Mouse (Mus musculus): Measurements from ENCODE around the gene 3110082I17Rik. TPM values are rescaled to one million over a fixed set of nuclear protein-coding genes. Genes with fewer than 3 reads are reported as not detected.

Gene 3110082I17Rik
- polyA plus RNA-seq, 1 experiment from 2014 or later, result 37.2 TPM

DNA sequence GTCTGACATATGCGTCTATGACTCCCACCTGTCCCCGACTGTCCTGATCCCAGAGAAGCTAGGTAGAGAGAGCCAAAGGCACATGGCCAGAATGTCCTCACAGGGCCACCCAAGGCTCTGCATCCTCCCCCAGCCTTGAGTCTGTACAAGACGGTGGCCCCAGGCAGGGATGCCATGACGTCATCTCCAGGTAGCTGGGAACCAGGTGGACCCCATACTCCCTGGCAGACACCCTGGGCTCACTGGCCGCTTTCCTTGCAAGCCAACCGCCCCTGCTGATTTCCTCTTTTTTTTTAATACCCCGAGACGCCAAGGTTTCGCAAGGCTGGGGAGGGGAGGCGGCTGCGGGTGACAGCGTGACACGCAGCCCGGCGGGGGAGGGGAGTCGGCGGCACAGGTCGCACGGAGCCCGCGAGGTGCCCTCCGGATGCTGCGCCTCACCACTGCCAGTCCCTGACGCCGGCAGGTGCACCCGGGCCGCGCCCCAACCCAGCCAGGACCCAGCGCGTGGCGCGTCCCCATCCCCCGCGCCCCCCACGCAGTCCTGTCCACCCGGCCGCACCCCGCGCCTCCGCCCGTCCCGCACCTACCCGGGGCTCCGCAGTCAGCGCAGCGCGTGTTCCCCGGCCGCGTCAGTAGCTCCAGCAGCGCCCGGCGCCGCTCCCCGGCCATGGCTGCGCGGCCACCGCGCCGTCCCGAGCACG is 135.5 kb downstream of the 3110082I17Rik start:
- Histone ChIP-seq H3K4me2 (peak overlapping the region; percentile 92), H3K36me3 (no peaks in the 10 kb centered on the region), H3K27me3 (replicated peaks) (peaks cover 14% of the 10 kb centered on the region), H3K9me3 (no peaks in the 10 kb centered on the region), H3K4me3 (replicated peaks) (peak overlapping the region; percentile 58), H3K4me1 (peaks cover 19% of the 10 kb centered on the region), H3K9ac (peak overlapping the region; percentile 40), H3K27ac (no peak overlapping the region; the same call in 1 of the 2 replicates)
- ATAC-seq (ENCODE audit: insufficient read depth, low FRiP score, low read depth), result 0 out of 2 replicates have a peak, but pooled peaks have one; percentile 23
- 2% methylated on average over 59 of the region's 62 CpGs for WGBS

DNA sequence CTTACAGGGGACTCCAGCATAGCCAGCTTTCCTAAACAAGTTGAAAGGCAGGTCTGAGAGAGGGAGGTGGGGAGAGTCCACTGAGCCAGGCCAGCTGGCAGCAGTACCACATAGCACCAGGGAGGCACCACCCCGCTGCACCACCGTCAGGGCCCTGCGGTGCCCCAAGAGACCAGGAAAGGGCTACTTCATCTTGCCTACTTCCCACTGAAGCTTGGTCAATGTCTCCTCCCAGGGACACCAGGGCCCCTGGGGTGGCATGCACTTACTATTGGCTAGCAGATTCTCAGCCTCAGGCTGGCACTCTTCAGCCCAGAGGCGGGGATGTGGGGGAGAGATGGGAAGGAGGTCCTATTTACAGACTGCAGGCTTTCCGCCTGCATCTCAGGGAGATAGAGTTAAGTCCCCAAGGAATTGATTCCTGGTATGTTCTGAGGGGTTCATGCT is 136.3 kb downstream of the 3110082I17Rik start:
- no peaks in the 10 kb centered on the region for H3K36me3 ChIP-seq
- 0 out of 2 replicates have a peak, but pooled peaks have one; percentile 23 for ATAC-seq (ENCODE audit: insufficient read depth, low FRiP score, low read depth)
- peaks cover 19% of the 10 kb centered on the region for H3K4me1 ChIP-seq
- H3K27me3 ChIP-seq (replicated peaks), result peaks cover 14% of the 10 kb centered on the region
- no peak overlapping the region for H3K27ac ChIP-seq
- peak overlapping the region; percentile 58 for H3K4me3 ChIP-seq (replicated peaks)
- H3K4me2 ChIP-seq, result peak overlapping the region; percentile 92
- no peaks in the 10 kb centered on the region for H3K9me3 ChIP-seq
- H3K9ac ChIP-seq, result no peak overlapping the region
- WGBS, result 54% methylated on average over 5 of the region's 5 CpGs

DNA sequence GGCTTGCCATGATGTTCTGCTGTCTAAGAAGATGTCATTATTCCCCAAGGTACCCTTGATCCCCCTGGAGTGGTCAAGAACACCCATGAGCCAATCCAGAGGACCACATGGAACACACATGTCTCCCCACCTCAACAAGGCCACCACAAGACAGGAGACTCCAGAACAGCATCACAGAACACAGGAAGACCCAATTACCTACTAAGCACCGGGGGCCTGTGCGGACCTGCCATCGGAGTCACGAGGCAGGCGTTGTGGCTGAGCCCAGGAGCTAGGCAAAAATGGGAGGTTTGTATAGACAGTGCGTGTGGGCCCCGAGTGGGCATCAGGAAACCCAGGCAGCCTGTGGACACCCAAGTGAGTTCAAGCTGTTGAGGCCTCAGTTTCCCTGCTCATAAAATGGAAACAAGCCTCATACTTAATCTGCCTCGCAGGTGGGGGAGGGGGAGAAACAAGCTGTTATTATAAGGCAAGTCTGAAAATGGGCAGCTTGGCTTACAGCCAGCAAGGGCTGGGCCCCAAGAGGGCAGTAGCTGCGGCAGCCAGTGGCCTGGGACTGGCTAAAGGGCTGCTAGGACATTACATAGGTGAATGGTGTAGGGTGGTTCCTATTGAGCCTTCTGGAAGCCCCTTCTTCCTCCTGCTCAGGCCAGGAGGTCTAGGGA is 136.9 kb downstream of the 3110082I17Rik start:
- Histone ChIP-seq H3K4me3 (replicated peaks) (no peak overlapping the region), H3K4me2 (peak overlapping the region; percentile 92), H3K9me3 (no peaks in the 10 kb centered on the region), H3K4me1 (peaks cover 19% of the 10 kb centered on the region), H3K27ac (no peak overlapping the region), H3K36me3 (no peaks in the 10 kb centered on the region), H3K27me3 (replicated peaks) (peaks cover 14% of the 10 kb centered on the region), H3K9ac (no peak overlapping the region)
- no peak for ATAC-seq (ENCODE audit: insufficient read depth, low FRiP score, low read depth)
- WGBS, result 70% methylated on average over 9 of the region's 9 CpGs

DNA sequence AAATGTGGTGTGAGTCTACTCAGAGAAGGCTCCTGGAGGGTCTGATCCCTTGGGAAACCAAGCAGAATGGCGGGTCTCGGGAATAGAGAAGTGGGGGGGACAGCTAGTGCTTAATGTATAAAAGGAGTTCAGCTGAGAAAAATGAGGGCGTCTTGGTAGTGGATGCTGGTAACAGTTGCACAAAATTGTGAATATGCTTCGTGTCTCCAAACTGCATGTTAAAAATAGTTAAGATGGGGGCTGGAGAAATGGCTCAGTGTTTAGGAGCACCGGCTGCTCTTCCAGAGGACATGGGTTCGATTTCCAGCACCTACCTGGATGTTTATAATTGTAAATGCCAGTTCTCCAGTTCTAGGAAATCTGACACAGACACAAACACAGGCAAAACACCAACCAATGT is 139.0 kb downstream of the 3110082I17Rik start:
- Histone ChIP-seq H3K4me1 (peaks cover 28% of the 10 kb centered on the region), H3K36me3 (no peaks in the 10 kb centered on the region), H3K9me3 (no peaks in the 10 kb centered on the region), H3K4me2 (no peak overlapping the region), H3K4me3 (replicated peaks) (no peak overlapping the region), H3K27me3 (replicated peaks) (peaks cover 14% of the 10 kb centered on the region), H3K9ac (no peak overlapping the region), H3K27ac (no peak overlapping the region)
- ATAC-seq (ENCODE audit: insufficient read depth, low FRiP score, low read depth), result no peak
- WGBS, result 85% methylated on average over 6 of the region's 6 CpGs

DNA sequence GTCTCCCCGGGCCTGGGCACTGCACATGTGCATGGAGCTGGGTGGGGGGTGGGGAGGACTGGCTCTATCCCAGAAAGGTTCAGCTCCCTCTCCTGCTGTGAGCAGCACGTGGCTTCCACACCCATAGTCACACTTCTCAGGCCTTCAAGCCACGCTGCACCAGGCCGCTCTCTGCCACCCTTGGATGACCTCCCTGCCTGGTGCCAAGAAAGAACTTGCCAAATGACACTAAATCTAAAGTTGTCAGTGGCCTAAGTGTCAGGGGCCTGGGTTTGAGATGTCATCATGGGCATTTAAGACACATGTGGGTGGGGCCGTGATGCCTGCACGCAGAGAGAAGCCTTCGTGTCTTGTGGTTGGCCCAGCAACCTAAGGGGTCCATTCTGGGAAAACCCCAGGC is 139.9 kb downstream of the 3110082I17Rik start:
- no peaks in the 10 kb centered on the region for H3K36me3 ChIP-seq
- peaks cover 24% of the 10 kb centered on the region for H3K4me1 ChIP-seq
- no peaks in the 10 kb centered on the region for H3K9me3 ChIP-seq
- H3K4me2 ChIP-seq, result no peak overlapping the region
- no peak overlapping the region for H3K27ac ChIP-seq
- H3K9ac ChIP-seq, result no peak overlapping the region
- H3K4me3 ChIP-seq (replicated peaks), result no peak overlapping the region
- WGBS, result 72% methylated on average over 7 of the region's 7 CpGs
- ATAC-seq (ENCODE audit: insufficient read depth, low FRiP score, low read depth), result no peak
- H3K27me3 ChIP-seq (replicated peaks), result peaks cover 14% of the 10 kb centered on the region

DNA sequence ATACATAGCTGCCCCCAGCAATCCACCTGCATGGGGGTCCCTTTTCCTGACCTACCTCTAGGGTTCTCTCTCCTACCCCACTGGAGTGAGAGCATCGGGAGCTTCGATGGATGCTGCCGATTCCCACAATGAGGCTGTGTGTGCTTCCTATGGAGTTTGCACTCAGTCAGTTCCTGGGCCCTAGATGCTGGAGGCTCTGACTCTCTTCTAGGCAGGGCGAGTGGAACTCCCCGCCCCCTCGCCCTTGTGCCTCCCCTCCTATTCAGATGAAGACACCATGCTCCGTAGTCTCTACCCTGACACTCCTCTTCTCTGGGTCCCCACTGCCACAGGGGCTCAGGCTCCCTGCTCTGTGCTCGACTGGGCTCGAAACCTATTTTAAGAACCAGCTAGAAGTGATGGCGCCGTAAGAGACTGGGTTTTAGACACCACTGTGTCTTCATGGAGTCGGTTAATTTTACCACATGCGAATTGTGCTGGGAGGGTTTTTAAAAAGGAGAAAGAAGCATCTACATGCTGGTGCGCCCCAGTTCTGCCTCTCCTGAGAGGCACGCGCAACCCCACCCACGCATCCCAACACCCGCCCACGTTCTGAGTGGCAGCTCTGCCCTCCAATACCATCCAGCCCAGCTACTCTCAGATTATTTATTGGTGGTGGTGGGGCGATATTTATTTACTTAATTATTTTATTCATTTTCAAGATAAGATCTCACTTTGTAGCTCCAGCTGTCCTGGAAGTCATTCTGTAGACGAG is 142.4 kb downstream of the 3110082I17Rik start:
- Histone ChIP-seq H3K36me3 (no peaks in the 10 kb centered on the region), H3K9ac (no peak overlapping the region), H3K27me3 (replicated peaks) (no peaks in the 10 kb centered on the region), H3K9me3 (no peaks in the 10 kb centered on the region), H3K4me1 (peaks cover 9% of the 10 kb centered on the region; the same call in 1 of the 2 replicates), H3K4me3 (replicated peaks) (no peak overlapping the region), H3K27ac (peak overlapping the region; percentile 74), H3K4me2 (no peak overlapping the region)
- WGBS, result 66% methylated on average over 21 of the region's 21 CpGs
- peak; percentile 16; the same call in 1 of the 2 replicates for ATAC-seq (ENCODE audit: insufficient read depth, low FRiP score, low read depth)

DNA sequence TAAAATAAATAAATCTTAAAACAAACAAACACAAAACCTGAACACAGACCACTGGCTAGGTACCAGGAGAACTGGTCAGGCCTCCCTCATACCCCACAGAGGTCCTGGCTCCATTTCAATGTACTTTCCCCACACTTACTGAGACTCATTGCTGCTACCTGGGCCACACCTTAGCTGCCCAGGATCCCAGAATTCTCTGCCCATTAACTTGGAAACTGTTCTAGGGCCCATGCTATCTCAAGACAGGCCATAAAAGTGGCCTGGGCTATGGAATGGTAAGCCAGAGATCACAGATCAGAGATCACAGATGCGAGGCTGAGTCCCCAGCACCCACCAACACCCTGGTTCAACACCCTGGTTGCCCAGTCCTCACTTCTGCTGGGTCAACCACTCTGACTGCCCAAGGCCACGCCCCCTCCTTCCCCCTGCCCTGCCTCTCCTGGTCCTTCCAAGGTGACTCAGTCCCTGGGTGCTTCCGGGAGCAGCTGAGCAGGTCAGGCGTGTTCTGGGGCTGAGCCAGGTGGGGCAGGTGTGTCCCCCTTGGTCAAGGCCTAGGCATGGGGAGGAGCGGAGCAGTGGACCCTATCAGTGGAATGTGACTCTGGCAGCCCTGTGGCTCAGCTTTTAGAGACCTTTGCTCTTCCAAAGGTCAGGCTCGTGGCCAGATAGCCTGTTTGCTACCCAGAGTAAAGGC is 143.2 kb downstream of the 3110082I17Rik start:
- WGBS, result 46% methylated on average over 6 of the region's 6 CpGs
- no peaks in the 10 kb centered on the region for H3K27me3 ChIP-seq (replicated peaks)
- no peak overlapping the region for H3K9ac ChIP-seq
- H3K4me1 ChIP-seq, result peaks cover 9% of the 10 kb centered on the region; the same call in 1 of the 2 replicates
- no peaks in the 10 kb centered on the region for H3K36me3 ChIP-seq
- H3K9me3 ChIP-seq, result no peaks in the 10 kb centered on the region
- H3K27ac ChIP-seq, result peak overlapping the region; percentile 74
- H3K4me3 ChIP-seq (replicated peaks), result no peak overlapping the region
- ATAC-seq (ENCODE audit: insufficient read depth, low FRiP score, low read depth), result peak; percentile 90
- H3K4me2 ChIP-seq, result no peak overlapping the region

DNA sequence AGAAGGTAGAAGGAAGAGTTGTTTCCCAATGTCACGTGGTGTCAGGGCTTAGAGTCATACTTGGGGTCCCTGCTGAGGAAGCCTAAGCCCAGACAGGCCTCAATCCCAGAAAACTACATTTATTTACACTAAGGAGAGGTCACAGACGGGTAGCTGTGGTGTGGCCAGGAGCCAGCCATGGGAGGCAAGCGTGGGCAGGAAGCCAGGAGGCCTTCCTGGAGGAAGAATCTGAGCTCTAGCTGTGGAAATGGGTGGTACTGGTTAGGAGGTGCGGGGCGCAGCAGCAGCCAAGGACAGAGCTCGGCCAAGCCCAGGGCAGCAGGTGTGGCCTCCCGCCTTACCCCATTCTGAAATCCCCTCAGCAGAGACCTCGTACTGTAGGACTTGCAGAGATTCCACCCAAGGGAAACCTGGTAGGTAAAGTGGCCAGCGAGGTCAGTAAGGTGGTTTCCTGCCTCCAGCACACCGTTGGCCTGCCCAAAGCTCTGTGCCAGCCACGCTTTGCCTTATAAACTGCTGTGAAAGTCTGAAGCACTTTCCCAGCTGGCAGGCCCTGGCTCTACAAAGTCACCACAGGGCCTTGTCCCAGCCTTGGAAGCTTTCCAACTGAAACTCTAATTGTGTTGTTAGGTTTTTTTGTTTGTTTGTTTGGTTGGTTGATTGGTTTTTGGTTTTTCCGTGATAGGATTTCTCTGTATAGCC is 145.2 kb downstream of the 3110082I17Rik start:
- H3K4me1 ChIP-seq, result peaks cover 9% of the 10 kb centered on the region; the same call in 1 of the 2 replicates
- no peak overlapping the region for H3K9ac ChIP-seq
- WGBS, result 75% methylated on average over 12 of the region's 12 CpGs
- no peaks in the 10 kb centered on the region for H3K9me3 ChIP-seq
- H3K36me3 ChIP-seq, result no peaks in the 10 kb centered on the region
- no peak overlapping the region for H3K4me3 ChIP-seq (replicated peaks)
- H3K27ac ChIP-seq, result no peak overlapping the region
- H3K27me3 ChIP-seq (replicated peaks), result no peaks in the 10 kb centered on the region
- no peak overlapping the region for H3K4me2 ChIP-seq
- no peak for ATAC-seq (ENCODE audit: insufficient read depth, low FRiP score, low read depth)

DNA sequence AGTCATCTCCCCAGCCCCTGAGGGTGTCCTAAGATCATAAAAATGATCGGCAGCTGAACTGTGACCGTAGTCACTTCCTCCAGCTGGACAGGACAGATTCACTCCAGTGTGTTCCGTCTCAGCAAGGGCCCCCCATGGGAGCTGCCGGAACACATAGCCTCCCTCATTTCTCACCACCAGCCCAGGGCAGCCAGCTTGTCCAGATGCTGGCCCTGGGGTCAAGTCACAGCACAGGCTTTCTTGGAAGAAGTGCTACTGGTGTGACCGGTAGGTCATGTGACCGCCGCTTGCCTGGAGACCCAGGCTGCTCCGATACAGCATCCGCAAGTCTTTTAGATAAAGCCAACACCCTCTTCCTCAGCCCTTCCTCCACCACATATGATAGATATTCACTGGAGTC is 146.8 kb downstream of the 3110082I17Rik start:
- Histone ChIP-seq H3K36me3 (no peaks in the 10 kb centered on the region), H3K9me3 (no peaks in the 10 kb centered on the region), H3K4me1 (peaks cover 9% of the 10 kb centered on the region; the same call in 1 of the 2 replicates), H3K9ac (no peak overlapping the region), H3K4me2 (no peak overlapping the region), H3K27me3 (replicated peaks) (no peaks in the 10 kb centered on the region), H3K4me3 (replicated peaks) (no peak overlapping the region), H3K27ac (no peak overlapping the region)
- WGBS, result 72% methylated on average over 9 of the region's 9 CpGs
- ATAC-seq (ENCODE audit: insufficient read depth, low FRiP score, low read depth), result no peak

DNA sequence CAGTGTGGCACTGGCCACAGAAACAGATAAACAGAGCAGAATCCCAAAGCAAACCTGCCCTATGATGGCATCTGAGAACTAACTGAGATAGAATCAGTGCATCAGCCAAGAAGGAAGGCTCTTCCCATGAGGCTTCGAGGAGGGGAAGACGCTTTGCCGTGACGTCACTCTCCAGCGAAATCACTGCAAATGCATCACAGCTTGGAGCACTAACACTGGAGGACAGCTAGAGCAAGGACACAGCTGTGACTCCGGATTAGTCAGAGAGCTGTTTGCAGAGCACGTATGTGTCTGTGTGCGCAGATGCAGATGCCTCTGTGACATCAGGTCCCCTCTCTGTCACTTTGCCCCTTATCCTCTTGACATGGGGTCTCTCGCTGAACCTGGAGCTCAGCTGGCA is 148.5 kb downstream of the 3110082I17Rik start:
- ATAC-seq (ENCODE audit: insufficient read depth, low FRiP score, low read depth), result no peak
- Histone ChIP-seq H3K27ac (no peak overlapping the region), H3K4me2 (no peak overlapping the region), H3K36me3 (no peaks in the 10 kb centered on the region), H3K4me3 (replicated peaks) (no peak overlapping the region), H3K27me3 (replicated peaks) (no peaks in the 10 kb centered on the region), H3K9ac (no peak overlapping the region), H3K9me3 (no peaks in the 10 kb centered on the region), H3K4me1 (no peaks in the 10 kb centered on the region)
- 84% methylated on average over 9 of the region's 9 CpGs for WGBS

DNA sequence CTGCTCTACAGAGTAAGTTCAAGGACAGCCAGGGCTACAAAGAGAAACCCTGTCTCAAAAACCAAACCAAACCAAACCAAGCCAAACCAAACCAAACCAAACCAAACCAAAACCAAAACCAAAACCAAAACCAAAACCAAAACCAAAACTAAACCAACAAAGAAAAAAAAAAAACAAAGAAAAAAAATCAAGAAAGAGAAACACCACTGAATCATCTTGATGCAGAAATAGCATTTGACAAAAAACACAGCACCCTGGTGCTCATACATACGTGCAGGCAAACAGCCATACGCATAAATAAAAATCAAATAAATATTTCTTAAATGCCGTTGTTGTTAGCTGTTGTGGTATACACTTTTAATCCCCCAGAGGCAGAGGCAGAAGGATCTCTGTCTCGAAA is 149.8 kb downstream of the 3110082I17Rik start:
- Histone ChIP-seq H3K4me3 (replicated peaks) (no peak overlapping the region), H3K27me3 (replicated peaks) (no peaks in the 10 kb centered on the region), H3K4me1 (no peaks in the 10 kb centered on the region), H3K4me2 (no peak overlapping the region), H3K27ac (no peak overlapping the region), H3K9me3 (no peaks in the 10 kb centered on the region), H3K36me3 (no peaks in the 10 kb centered on the region), H3K9ac (no peak overlapping the region)
- 84% methylated on average over 4 of the region's 4 CpGs for WGBS
- no peak for ATAC-seq (ENCODE audit: insufficient read depth, low FRiP score, low read depth)

All from stomach, embryonic 15.5 days (tissue).